Mouse (Mus musculus): ENCODE results near the gene Lysmd3.

The Lysmd3 gene

GRCm38 (mm10) chr13:81667713-81668112, 10.2 kb downstream of the Lysmd3 start:
- DNase-seq (ENCODE audit: low spot score in 2 of 2): no peak

GRCm38 (mm10) chr13:81675333-81675732, 17.9 kb downstream of the Lysmd3 start:
- no peak for DNase-seq (ENCODE audit: low spot score in 2 of 2)

- DNase-seq (ENCODE audit: low spot score in 2 of 2): no peak
Observed at GRCm38 (mm10) chr13:81683107-81683506, 25.6 kb downstream of the Lysmd3 start.

GRCm38 (mm10) chr13:81684258-81684657, 26.8 kb downstream of the Lysmd3 start:
- no peak for DNase-seq (ENCODE audit: low spot score in 2 of 2)

- no peak for DNase-seq (ENCODE audit: low spot score in 2 of 2)
Observed at GRCm38 (mm10) chr13:81684884-81685283, 27.4 kb downstream of the Lysmd3 start.

- DNase-seq (ENCODE audit: low spot score in 2 of 2): no peak
Observed at GRCm38 (mm10) chr13:81689587-81689986, 32.1 kb downstream of the Lysmd3 start.

- DNase-seq (ENCODE audit: low spot score in 2 of 2): no peak
Observed at GRCm38 (mm10) chr13:81690477-81690876, 33.0 kb downstream of the Lysmd3 start.

GRCm38 (mm10) chr13:81691606-81692005, 34.1 kb downstream of the Lysmd3 start:
- DNase-seq (ENCODE audit: low spot score in 2 of 2): no peak

GRCm38 (mm10) chr13:81694446-81694845, 37.0 kb downstream of the Lysmd3 start:
- no peak for DNase-seq (ENCODE audit: low spot score in 2 of 2)

- DNase-seq (ENCODE audit: low spot score in 2 of 2): no peak
Observed at GRCm38 (mm10) chr13:81703148-81703547, 45.7 kb downstream of the Lysmd3 start.

- no peak for DNase-seq (ENCODE audit: low spot score in 2 of 2)
Observed at GRCm38 (mm10) chr13:81703621-81704020, 46.2 kb downstream of the Lysmd3 start.

GRCm38 (mm10) chr13:81706311-81706710, 48.8 kb downstream of the Lysmd3 start:
- no peak for DNase-seq (ENCODE audit: low spot score in 2 of 2)

GRCm38 (mm10) chr13:81709805-81710204, 52.3 kb downstream of the Lysmd3 start:
- DNase-seq (ENCODE audit: low spot score in 2 of 2): no peak

- no peak for DNase-seq (ENCODE audit: low spot score in 2 of 2)
Observed at GRCm38 (mm10) chr13:81710266-81710665, 52.8 kb downstream of the Lysmd3 start.

GRCm38 (mm10) chr13:81710775-81711545, 53.5 kb downstream of the Lysmd3 start, which contains the start of the genes Polr3g and Mblac2:
Gene Polr3g, minus strand, starts transcription at chr13:81711013.
Gene Mblac2, plus strand, starts transcription at chr13:81711341.
- peak; percentile 94 to 95 for DNase-seq (ENCODE audit: low spot score in 2 of 2)

- DNase-seq (ENCODE audit: low spot score in 2 of 2): no peak
Observed at GRCm38 (mm10) chr13:81711546-81712371, 54.3 kb downstream of the Lysmd3 start.

- DNase-seq (ENCODE audit: low spot score in 2 of 2): no peak
Observed at GRCm38 (mm10) chr13:81713896-81714295, 56.4 kb downstream of the Lysmd3 start.
